Mouse (Mus musculus) urinary bladder, postnatal 10 days (tissue): ENCODE data around the gene Pgpep1.

Experiments used
- DNase-seq: peaks from one replicate; pipeline ENCODE4 v3.0.0; 2022; ENCODE audit warnings: low spot score

The Pgpep1 gene

GRCm38 (mm10) chr8:70607898-70608748, 52.1 kb downstream of the Pgpep1 start:
- no peak for DNase-seq

GRCm38 (mm10) chr8:70607603-70607897, 52.6 kb downstream of the Pgpep1 start:
- DNase-seq, result no peak

- no peak for DNase-seq
These were observed 53.2 kb downstream of the Pgpep1 start for GRCm38 (mm10) chr8:70606780-70607602.

DNA sequence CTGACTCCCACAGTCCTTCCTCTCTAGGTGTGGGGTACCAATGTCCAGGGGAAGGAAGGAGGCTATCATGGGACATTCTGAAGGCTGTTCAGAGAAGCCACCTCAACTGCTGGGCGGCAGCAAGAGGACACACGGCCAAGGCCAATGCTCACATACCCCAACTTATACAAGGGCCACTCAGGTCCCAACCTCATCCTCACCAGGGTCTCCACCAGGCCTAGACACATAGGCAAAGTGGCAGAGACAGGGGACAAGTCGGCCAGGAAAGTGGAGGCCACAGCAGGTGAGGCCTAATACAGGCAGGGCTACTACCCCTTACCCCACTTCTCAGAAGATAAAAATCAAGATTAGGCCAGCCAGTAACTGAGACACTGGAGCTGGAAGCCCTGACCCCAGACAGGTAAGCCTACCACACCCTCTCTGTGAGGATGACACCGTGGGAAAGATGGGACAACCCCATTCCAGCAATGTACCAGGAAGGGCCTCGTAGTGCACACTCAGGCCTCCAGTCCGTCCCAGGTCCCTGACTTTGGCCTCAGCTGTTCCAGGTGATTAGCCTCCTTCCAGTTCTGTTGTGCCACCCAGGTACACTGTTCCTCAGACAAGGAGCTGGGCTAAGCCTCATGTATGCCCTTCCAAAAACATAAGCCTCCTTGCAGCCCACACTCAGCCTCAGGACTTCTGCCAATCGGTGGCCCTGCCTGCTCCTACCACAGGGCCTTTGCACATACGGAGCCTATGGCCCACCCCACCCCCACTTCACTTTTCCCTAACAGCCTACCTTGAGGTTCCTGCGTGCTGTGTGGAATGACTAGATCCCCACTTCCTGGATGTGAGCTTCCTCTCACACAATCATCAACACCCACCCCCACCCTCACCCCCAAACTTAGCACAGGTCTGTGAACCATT, 54.1 kb downstream of the Pgpep1 start:
- DNase-seq, result no peak

GRCm38 (mm10) chr8:70604558-70604957, 55.6 kb downstream of the Pgpep1 start:
- DNase-seq, result no peak

DNA sequence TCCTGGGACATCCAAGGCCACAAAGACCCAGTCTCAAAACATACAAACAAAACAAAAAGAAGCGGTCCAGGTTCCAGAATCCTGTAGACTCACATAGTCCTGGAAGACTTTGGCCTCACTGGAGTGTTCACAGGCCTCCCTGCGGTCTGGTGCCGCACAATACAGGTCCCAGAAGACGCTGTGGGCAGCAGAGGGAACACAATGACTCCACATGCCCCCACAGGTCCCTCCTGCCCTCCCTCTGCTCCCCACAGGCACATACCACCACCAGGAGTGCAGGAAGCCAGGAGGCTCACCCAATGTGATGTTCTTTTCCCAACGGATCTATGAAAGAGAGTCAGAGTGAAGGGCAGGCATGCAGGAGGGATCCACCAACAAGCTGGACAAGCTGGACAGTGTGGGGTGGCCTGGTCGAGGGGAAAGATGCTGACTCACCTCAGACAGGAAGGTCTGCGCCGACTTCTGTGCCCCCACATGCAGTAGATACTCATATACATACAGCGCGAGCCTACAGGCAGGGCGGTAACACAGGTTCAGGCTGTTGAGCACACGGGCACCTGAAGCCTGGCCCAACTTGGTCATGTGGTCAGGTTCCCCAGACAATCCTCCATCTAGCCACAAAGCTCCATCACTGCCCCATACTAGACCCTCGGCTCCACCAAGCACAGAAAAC, 57.9 kb downstream of the Pgpep1 start:
- no peak for DNase-seq

DNA sequence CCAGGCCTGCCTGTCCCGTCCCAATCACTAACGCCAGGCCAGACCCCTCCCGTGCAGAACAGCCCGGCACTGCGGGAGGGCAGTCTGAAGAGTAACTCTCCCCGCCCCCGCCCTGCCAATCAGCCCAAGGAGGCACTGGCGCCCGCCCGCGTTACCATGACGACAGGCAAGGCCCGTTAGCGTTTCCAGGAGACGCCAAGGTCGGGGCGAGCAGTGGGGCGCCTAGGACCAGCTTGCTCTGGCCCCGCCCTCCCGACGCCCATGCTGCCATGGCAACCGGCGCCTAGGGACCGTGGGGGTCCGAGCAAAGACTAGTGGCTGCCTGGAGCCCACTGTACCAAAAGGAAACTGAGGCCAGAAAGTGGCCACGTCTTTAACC, 58.9 kb downstream of the Pgpep1 start:
- DNase-seq, result no peak

DNA sequence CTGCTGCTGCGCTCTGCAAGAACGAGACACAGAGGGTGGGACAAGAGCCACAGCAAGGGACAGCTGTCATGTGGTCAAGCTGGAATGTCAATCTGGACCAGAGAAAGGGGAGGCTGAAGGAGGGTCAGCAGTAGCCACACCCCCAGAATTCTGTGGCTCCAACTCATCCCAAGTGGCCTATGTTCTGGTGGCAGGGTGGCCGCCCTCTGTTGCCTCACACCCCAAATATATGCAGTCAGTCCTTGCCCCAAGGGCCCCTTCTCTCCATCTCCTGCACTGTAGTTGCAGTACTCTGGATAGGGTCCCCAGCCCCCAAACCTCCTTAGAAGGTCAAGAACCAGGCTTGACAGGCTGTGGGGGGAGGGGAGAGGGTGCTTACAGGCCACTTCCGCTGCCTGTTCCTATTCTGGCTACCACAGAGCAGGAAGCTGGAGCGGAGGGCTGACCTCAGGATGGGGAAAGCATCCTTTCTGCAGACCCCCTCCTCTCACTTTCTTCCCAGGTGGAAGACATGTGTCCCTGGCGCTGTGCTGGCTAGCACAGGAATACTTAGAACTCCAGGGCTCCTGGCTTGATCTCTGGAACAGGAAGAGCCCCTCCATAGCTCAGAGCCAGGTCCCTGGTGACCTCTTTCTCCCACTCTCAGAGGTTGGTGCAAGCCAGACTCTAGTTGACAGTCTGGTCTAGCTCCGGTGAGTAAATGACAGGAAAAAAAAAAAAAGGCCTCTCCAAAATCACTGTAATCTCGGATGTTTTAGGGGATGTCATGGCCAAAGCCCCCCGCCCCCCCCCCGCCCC, 59.5 kb downstream of the Pgpep1 start:
- no peak for DNase-seq

- DNase-seq, result no peak
These were observed 60.5 kb downstream of the Pgpep1 start for GRCm38 (mm10) chr8:70599507-70600290.

GRCm38 (mm10) chr8:70598722-70599121, 61.5 kb downstream of the Pgpep1 start:
- DNase-seq, result no peak

GRCm38 (mm10) chr8:70598283-70598682, 61.9 kb downstream of the Pgpep1 start:
- DNase-seq, result no peak

- no peak for DNase-seq
These were observed 62.5 kb downstream of the Pgpep1 start for GRCm38 (mm10) chr8:70597417-70598272.

DNA sequence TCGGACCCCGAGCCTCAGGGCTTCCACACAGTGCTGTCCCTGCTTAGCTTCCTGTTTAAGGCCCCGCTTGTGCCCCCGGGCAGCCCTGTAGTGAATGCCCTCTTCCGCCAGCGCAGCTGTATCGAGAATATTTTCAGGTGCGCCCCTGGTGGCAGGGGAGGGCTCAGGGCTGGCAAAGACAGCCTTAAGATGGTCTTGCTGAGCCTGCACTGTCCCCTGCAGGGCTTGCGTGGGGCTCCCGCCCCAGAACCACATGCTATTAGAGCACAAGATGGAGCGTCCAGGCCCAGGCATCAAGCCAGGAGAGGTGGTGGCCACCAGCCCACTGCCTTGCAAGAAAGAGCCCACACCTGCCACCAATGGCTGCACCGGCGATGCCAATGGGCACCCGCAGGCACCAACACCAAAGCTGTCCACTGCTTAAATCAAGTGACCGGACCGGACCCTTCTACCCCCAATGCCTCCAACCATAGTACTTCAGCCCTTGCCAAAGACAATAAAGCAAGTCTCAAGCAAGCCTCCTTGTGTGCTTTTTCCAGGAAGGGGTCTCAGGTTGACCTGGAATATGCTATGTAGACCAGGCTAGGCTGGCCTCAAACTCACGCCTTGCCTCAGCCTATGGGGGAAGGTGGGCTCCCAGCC, 63.3 kb downstream of the Pgpep1 start:
- DNase-seq, result no peak
